Mouse (Mus musculus) cerebellum, adult 11-12 months (tissue): Measurements from ENCODE around the gene Dennd2d.

Source experiments
- DNase-seq: peaks from one replicate; pipeline ENCODE4 v3.0.0; 2022

Gene Dennd2d

GRCm38 (mm10) chr3:106496045-106496721, 14.0 kb downstream of the Dennd2d start:
- DNase-seq: no peak

- DNase-seq: no peak
Observed at GRCm38 (mm10) chr3:106496996-106497395, 14.8 kb downstream of the Dennd2d start.

DNA sequence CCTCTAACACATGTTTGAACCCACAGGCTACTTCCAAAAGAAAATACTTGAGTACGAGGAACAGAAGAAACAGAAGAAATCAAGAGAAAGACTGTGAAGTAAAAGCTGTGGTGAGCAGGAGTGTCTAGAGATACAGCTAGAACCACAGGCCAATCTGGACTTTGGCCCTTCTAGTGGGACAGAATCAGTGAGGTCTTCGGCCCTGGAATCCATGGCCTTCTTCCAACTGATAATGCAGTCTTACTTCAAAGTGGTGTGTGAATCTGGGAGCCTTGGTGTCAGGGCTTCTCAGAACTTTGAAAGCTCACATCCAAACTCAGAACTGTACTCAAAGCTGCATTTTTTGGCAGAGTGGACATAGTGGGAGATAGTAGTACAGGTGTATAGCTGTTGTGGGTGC, 18.3 kb downstream of the Dennd2d start:
- DNase-seq: no peak

DNA sequence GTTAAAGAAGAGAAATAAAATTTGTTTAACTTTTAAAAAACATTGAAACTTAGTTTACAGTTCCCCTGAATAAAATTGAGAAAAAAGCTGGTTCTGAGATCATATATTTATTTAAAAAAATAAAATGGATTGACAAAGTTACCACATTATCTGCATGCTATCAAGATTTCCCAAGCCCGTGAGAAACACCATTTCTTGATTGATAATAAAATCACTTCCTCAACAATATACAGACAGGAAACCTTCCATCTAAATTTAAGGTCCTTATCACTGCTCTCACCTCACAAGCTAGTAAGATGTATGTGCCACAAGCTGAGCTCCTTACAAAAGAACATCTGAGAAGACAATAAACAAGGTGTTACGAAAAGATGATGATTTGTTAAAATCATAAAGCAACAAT, 20.7 kb downstream of the Dennd2d start:
- no peak for DNase-seq

DNA sequence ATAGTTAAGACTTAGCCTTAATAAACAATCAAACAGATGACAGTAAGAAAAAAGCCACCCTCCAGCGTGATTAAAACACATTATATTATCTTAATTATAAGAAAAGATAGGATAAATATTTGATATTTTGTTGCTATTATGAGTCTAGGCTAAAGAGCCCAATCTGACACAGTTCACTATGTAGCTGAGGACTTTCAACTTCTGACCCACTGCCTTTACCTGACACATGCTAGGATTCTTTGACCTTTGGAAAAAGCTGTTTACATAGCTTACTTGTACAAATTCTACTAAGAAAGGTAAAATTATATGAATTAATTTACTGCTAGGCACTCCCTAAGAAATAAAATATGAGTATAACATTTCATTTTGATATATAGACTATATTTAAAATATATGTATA, 28.5 kb downstream of the Dennd2d start:
- DNase-seq: no peak

GRCm38 (mm10) chr3:106515016-106515415, 32.8 kb downstream of the Dennd2d start:
- no peak for DNase-seq

- no peak for DNase-seq
Observed at GRCm38 (mm10) chr3:106522730-106523129, 40.5 kb downstream of the Dennd2d start.

DNA sequence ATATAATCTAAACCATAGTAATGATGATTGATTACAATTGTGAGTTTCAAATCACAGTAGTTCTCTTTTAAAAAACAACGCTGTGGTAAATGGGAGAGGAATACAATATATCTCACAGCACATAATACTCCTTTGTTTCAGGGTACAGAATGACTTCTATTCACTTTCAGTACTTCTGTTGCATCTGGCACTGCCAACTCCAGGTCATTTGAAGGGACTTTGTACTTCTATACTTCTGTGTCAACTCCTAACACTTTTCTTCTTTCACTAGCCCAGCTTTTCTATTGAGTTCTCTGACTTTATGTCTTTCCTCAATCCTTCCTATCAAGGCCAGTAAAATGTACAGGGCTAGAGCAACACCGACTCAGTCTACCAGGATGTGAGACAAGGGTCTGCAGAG, 44.2 kb downstream of the Dennd2d start:
- no peak for DNase-seq

DNA sequence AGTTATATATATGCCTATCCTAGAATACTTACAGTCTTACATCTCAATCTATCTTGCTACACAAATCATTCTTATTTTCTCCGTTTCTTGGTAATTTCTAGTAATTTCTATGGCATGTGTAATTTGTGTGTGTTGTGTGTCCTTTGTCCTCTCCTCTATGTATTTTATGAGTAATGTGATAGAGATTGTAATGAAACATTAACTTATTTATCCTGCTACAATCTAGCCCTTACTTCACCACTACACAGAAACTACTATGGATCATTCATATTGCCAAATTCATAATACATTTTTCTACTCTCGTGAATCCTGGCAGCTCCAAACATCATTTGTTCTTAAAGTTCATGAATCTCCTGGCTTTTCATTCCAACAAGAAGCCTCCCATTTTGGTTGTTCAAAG, 45.8 kb downstream of the Dennd2d start:
- DNase-seq: no peak

GRCm38 (mm10) chr3:106533277-106533676, 51.1 kb downstream of the Dennd2d start:
- no peak for DNase-seq

DNA sequence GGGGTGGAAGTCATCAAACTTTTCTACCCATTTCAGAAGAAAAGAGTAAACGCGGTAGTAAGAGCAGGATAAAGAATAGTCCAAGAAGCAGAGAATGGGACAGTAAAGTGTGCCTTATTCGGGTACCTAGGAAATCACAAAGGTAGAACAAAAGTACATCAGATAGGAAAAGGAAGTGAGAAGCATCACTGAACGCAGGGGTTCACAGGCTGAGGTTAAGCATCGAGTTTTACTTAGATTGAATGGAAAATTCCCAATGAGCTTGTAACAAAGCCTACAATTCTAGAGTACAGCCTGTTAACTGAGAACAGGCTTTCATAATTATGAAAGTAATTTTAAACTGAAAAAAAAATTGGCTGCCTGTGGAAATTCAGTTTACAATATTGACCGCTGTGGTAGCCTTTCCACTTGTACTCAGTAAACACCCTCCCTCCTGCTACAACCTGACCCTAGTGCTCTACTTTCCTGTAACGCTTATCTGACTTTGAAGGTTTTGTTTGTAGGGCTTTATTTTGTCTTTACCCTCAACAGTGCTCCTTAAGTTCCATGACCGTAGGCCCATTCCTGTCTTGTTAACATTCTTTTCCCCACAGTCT, 62.6 kb downstream of the Dennd2d start:
- DNase-seq: no peak

- peak; percentile 92 for DNase-seq
Observed at GRCm38 (mm10) chr3:106547171-106547923, 65.1 kb downstream of the Dennd2d start, which contains the start of the genes Dram2 and Cept1. Dram2 (plus strand) TSS chr3:106547798. Cept1 (minus strand) TSS chr3:106547802.

- no peak for DNase-seq
Observed at GRCm38 (mm10) chr3:106547924-106548539, 65.8 kb downstream of the Dennd2d start.

- DNase-seq: no peak
Observed at GRCm38 (mm10) chr3:106548971-106549370, 66.8 kb downstream of the Dennd2d start.
